Mouse (Mus musculus): ENCODE measurements around the gene Olfr356. TPM values are rescaled to one million over a fixed set of nuclear protein-coding genes. Genes with fewer than 3 reads are reported as not detected.

Gene Olfr356
- polyA plus RNA-seq (2015; fragmentation: Nextera tagmentation; extraction: Ambion mirVana): not detected in 2 replicates

GRCm38 (mm10) chr2:36936821-36937220 lies at the start of gene Olfr356:
TSS of gene Olfr356 (plus strand) at chr2:36937121.
- Histone ChIP-seq H3K9me3 (no peaks in the 10 kb centered on the region), H3K27me3 (no peaks in the 10 kb centered on the region), H3K9ac (no peak within 1 kb of the TSS), H3K36me3 (no peaks in the 10 kb centered on the region), H3K27ac (replicated peaks) (no peak within 1 kb of the TSS), H3K4me1 (replicated peaks) (no peaks in the 10 kb centered on the region), H3K4me2 (no peak within 1 kb of the TSS), H3K4me3 (no peak within 1 kb of the TSS)
- 86% methylated on average over 2 of the region's 2 CpGs for WGBS
- ATAC-seq (ENCODE audit: low FRiP score, low read depth): no peak

DNA sequence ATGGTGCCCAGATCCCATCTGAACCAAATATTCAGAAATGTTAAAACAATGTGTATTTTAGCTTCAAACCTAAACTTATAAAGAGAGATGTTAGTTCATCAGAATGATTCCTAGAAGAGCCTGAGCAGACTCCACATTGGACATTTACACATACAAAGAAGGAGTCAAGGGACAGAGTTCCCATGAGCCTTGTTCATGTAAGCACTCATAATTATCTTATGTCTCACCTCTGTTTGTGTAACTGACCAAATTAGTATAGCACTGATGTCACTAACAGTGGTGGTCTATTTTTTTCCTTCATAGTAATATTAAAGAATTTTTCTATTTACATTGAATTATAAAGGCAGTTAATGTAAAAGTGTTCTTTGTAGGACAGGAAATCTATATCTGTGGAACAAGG lies 44.1 kb upstream of the Olfr356 start, which contains the start of gene Olfr353:
Gene Olfr353, minus strand, starts transcription at position 101 of the 400 bp plus-strand sequence.
- H3K9ac ChIP-seq: no peak within 1 kb of the TSS
- no peaks in the 10 kb centered on the region for H3K4me1 ChIP-seq (replicated peaks)
- H3K4me3 ChIP-seq: no peak within 1 kb of the TSS
- H3K9me3 ChIP-seq: peaks cover 9% of the 10 kb centered on the region; the same call in 1 of the 2 replicates
- no peaks in the 10 kb centered on the region for H3K27me3 ChIP-seq
- no peak within 1 kb of the TSS for H3K4me2 ChIP-seq
- no peak within 1 kb of the TSS for H3K27ac ChIP-seq (replicated peaks)
- ATAC-seq (ENCODE audit: low FRiP score, low read depth): no peak
- no peaks in the 10 kb centered on the region for H3K36me3 ChIP-seq

DNA sequence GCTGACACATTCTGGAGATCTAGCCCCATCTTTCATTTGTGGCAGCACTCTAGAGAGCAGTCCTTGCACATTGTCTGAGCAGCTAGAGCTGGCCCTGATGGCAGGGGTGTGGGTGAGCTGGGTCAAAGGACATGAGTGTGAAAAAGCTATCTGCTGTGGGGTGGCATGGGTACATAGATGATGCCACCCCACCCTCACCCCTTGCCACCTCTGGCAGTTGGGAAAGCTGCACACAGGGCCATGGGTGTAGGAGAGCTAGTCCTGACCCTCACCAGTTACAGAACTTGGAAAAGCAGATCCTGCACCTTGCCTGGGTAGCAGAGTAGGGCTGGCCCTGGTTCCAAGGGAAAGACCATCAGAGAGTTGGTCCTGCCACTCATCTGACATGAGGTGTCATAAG lies 39.8 kb upstream of the Olfr356 start:
- no peak for ATAC-seq (ENCODE audit: low FRiP score, low read depth)
- H3K27me3 ChIP-seq: no peaks in the 10 kb centered on the region
- H3K9me3 ChIP-seq: peaks cover 3% of the 10 kb centered on the region; the same call in 1 of the 2 replicates
- no peak overlapping the region for H3K4me2 ChIP-seq
- H3K4me3 ChIP-seq: no peak overlapping the region
- no peaks in the 10 kb centered on the region for H3K4me1 ChIP-seq (replicated peaks)
- H3K9ac ChIP-seq: no peak overlapping the region
- H3K27ac ChIP-seq (replicated peaks): no peak overlapping the region
- no peaks in the 10 kb centered on the region for H3K36me3 ChIP-seq

DNA sequence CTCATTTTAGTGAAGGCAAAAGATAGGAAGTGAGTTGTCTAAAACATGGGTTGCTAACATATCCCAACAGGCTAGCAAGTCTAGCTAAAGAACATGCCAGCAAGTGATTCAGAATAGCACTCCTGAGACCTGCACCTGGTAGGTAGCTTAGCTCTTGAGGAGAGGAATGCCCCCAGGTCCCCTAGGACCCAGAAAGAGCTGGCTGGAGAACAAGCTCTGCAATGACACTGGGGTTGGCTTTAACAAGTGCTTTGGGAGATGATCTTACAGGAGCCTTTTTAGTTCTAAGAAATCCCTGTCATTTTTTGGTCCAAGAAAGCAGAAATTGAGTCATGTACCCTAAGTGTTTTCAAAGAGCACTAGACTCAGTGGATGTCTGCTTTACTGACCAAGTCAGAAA lies 31.5 kb upstream of the Olfr356 start, which contains the start of gene Olfr354:
Gene Olfr354, plus strand, starts transcription at position 301 of the 400 bp plus-strand sequence.
- no peak within 1 kb of the TSS for H3K4me3 ChIP-seq
- H3K9me3 ChIP-seq: no peaks in the 10 kb centered on the region; the same call in 1 of the 2 replicates
- no peak within 1 kb of the TSS for H3K27ac ChIP-seq (replicated peaks)
- H3K9ac ChIP-seq: no peak within 1 kb of the TSS
- H3K36me3 ChIP-seq: no peaks in the 10 kb centered on the region
- ATAC-seq (ENCODE audit: low FRiP score, low read depth): no peak
- H3K4me1 ChIP-seq (replicated peaks): no peaks in the 10 kb centered on the region
- no peak within 1 kb of the TSS for H3K4me2 ChIP-seq
- H3K27me3 ChIP-seq: no peaks in the 10 kb centered on the region

DNA sequence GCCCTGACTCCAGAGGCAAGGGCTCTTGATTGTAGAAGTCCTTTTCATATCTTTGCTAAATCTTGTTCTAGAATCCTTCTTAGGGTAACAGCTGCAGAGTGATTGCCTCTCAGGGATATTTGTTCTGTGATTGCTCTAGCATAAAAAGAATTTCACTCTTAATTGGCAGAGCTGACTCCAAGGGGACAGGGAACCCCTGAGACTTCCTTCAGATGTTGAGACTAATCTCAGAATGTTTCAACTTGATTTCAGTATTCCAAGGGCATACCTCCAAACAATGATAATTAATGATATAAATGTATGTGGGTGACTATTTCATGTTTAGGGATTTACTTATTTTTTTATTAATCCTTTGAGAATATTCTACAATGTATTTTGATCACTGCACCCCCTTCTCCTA lies 8.1 kb upstream of the Olfr356 start, which contains the start of gene Olfr355:
Gene Olfr355, minus strand, starts transcription at position 101 of the 400 bp plus-strand sequence.
- H3K27me3 ChIP-seq: no peaks in the 10 kb centered on the region
- no peak within 1 kb of the TSS for H3K4me3 ChIP-seq
- 0 out of 2 replicates have a peak, but pooled peaks cover 3% of the 10 kb centered on the region for H3K9me3 ChIP-seq
- no peaks in the 10 kb centered on the region for H3K36me3 ChIP-seq
- no peak for ATAC-seq (ENCODE audit: low FRiP score, low read depth)
- H3K4me2 ChIP-seq: no peak within 1 kb of the TSS
- H3K9ac ChIP-seq: no peak within 1 kb of the TSS
- no peaks in the 10 kb centered on the region for H3K4me1 ChIP-seq (replicated peaks)
- H3K27ac ChIP-seq (replicated peaks): no peak within 1 kb of the TSS

Other genes with a start within 250 kb of the Olfr356 start
- gene Olfr347, start 205.2 kb upstream of the Olfr356 start, polyA plus RNA-seq (2015; fragmentation: Nextera tagmentation; extraction: Ambion mirVana): not detected in 2 replicates
- not detected in 2 replicates for gene Olfr348, start 152.8 kb upstream of the Olfr356 start, polyA plus RNA-seq (2015; fragmentation: Nextera tagmentation; extraction: Ambion mirVana)
- gene Olfr50, start 146.6 kb upstream of the Olfr356 start, polyA plus RNA-seq (2015; fragmentation: Nextera tagmentation; extraction: Ambion mirVana): not detected in 2 replicates
- gene Olfr3, start 120.1 kb upstream of the Olfr356 start, polyA plus RNA-seq (2015; fragmentation: Nextera tagmentation; extraction: Ambion mirVana): not detected in 2 replicates
- gene Olfr350, start 90.8 kb upstream of the Olfr356 start, polyA plus RNA-seq (2015; fragmentation: Nextera tagmentation; extraction: Ambion mirVana): not detected in 2 replicates
- gene Olfr351, start 74.5 kb upstream of the Olfr356 start, polyA plus RNA-seq (2015; fragmentation: Nextera tagmentation; extraction: Ambion mirVana): not detected in 2 replicates
- not detected in 2 replicates for gene Olfr352, start 68.7 kb upstream of the Olfr356 start, polyA plus RNA-seq (2015; fragmentation: Nextera tagmentation; extraction: Ambion mirVana)
- not detected in 2 replicates for gene Olfr353, start 44.2 kb upstream of the Olfr356 start, polyA plus RNA-seq (2015; fragmentation: Nextera tagmentation; extraction: Ambion mirVana)
- not detected in 2 replicates for gene Olfr354, start 31.4 kb upstream of the Olfr356 start, polyA plus RNA-seq (2015; fragmentation: Nextera tagmentation; extraction: Ambion mirVana)
- gene Olfr355, start 8.2 kb upstream of the Olfr356 start, polyA plus RNA-seq (2015; fragmentation: Nextera tagmentation; extraction: Ambion mirVana): not detected in 2 replicates
- not detected in 2 replicates for gene Olfr357, start 56.7 kb downstream of the Olfr356 start, polyA plus RNA-seq (2015; fragmentation: Nextera tagmentation; extraction: Ambion mirVana)
- gene Olfr358, start 72.2 kb downstream of the Olfr356 start, polyA plus RNA-seq (2015; fragmentation: Nextera tagmentation; extraction: Ambion mirVana): not detected in 2 replicates
- not detected in 2 replicates for gene Olfr360, start 128.6 kb downstream of the Olfr356 start, polyA plus RNA-seq (2015; fragmentation: Nextera tagmentation; extraction: Ambion mirVana)
- gene Olfr361, start 152.2 kb downstream of the Olfr356 start, polyA plus RNA-seq (2015; fragmentation: Nextera tagmentation; extraction: Ambion mirVana): not detected in 2 replicates
- not detected in 2 replicates for gene Olfr362, start 180.8 kb downstream of the Olfr356 start, polyA plus RNA-seq (2015; fragmentation: Nextera tagmentation; extraction: Ambion mirVana)
- not detected in 2 replicates for gene Olfr364-ps1, start 202.2 kb downstream of the Olfr356 start, polyA plus RNA-seq (2015; fragmentation: Nextera tagmentation; extraction: Ambion mirVana)

All from hindbrain, embryonic 15.5 days (tissue).